Mouse (Mus musculus) lung, postnatal 4 days (tissue): Measurements from ENCODE around the gene Gm3676.
"Not testable (repeated sequence)": the region's sequence is repeated elsewhere in the genome, so short reads cannot be mapped to it uniquely, and the experiment has no call there.

Experiments used
- DNase-seq, 2 experiments: peaks; one replicate each; pipeline ENCODE4 v3.0.0; 2021

Gm3676 gene

GRCm38 (mm10) chr14:41646387-41646786, at the start of gene Gm3676:
Gene Gm3676 (minus strand): TSS chr14:41646487.
- not testable (repeated sequence) for DNase-seq

GRCm38 (mm10) chr14:41648176-41648575, 1.9 kb upstream of the Gm3676 start:
- DNase-seq = not testable (repeated sequence)

GRCm38 (mm10) chr14:41630144-41630543, 16.1 kb downstream of the Gm3676 start:
- not testable (repeated sequence) for DNase-seq

GRCm38 (mm10) chr14:41624512-41624911, 21.8 kb downstream of the Gm3676 start, which contains the start of gene Gm3072:
Gene Gm3072 (minus strand): TSS chr14:41624612.
- not testable (repeated sequence) for DNase-seq

- DNase-seq = not testable (repeated sequence)
Observed at GRCm38 (mm10) chr14:41622535-41622934, 23.8 kb downstream of the Gm3676 start.

GRCm38 (mm10) chr14:41610690-41611089, 35.6 kb downstream of the Gm3676 start:
- DNase-seq = peak in 1 of 2 experiments; percentile 15

- not testable (repeated sequence) for DNase-seq
Observed at GRCm38 (mm10) chr14:41600935-41601334, 45.4 kb downstream of the Gm3676 start.
